8 mouse cellular contexts compared by ENCODE assay signal in the genomic region with DNA sequence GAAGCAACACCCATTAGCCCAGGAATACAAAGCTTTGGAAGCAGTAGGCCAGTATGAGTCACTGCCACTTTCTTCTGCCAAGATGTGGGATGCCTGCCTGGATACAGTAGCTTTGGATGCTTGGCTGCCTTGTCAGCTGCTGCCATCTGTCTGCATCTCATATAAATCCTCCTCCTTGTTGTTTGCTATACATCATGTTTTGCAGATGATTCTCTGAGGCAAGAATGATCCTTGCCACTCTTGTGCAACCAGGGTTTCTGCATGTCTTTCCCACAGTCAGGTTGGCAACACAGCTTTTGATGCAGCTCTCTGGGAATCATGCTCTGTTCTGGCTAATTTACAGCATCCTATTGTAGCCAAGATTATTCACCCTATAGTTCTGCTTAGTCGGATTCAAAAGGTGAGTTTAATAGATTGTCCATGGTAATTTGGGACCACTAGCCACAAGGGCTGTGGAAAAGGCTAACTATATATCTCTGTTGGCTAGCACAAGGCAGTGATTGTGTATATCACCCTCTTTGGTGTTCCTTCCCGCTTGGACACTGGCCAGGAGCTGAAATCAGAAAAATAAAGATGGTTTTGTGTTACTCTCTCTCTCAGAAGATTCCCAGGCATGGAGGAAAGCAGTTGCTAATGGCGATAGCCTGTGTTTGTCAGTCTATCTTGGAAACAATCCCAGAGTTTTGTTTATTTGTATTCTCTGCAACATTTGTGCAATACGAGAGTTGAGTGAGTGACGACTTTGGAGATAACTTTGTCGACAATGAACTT.
DNase-seq lines count a peak whose midpoint lies in the region; ATAC-seq and TF ChIP-seq lines count a peak whose summit lies in the region.

No protein-coding gene starts in this region.

- H3K4me3 ChIP-seq in stomach, postnatal 0 days (ENCODE audit: low read depth, low read length): no peak overlapping the region

- no peak overlapping the region for H3K27ac ChIP-seq in stomach, postnatal 0 days (replicated peaks)

- no peak for TF ChIP-seq EP300 in stomach, postnatal 0 days (optimal IDR thresholded peaks at IDR 0.05)

- 47% methylated on average over 6 of the region's 6 CpGs for WGBS in stomach, postnatal 0 days

- H3K9ac ChIP-seq in stomach, postnatal 0 days (ENCODE audit: low read length): no peak overlapping the region

- no peaks in the 10 kb centered on the region for H3K9me3 ChIP-seq in stomach, postnatal 0 days (ENCODE audit: control insufficient read depth, low read length)

- no peaks in the 10 kb centered on the region for H3K27me3 ChIP-seq in stomach, postnatal 0 days (ENCODE audit: control insufficient read depth, insufficient read depth, low read length)

- no peak overlapping the region for H3K4me2 ChIP-seq in stomach, postnatal 0 days (replicated peaks; ENCODE audit: low read depth)

- ATAC-seq in stomach, postnatal 0 days (ENCODE audit: low FRiP score, low TSS enrichment): no peak

- no peaks in the 10 kb centered on the region for H3K4me1 ChIP-seq in stomach, postnatal 0 days (replicated peaks; ENCODE audit: control insufficient read depth, insufficient read depth)

- intact Hi-C loops in left cerebral cortex, postnatal 4 days (cut with DNase I): loop anchor here (10.0 kb wide), 1 partner anchor 90 kb away; no protein-coding TSS in a partner anchor

- H3K36me3 ChIP-seq in stomach, postnatal 0 days (ENCODE audit: control insufficient read depth, insufficient read depth, low read length): no peaks in the 10 kb centered on the region

- TF ChIP-seq CTCF in stomach, postnatal 0 days (IDR thresholded peaks at IDR 0.05; ENCODE audit: low read depth): peak; percentile 30

- DNase-seq in embryo, embryonic 11 days: peak; percentile 4
- no peak for DNase-seq in embryo, embryonic 10 days (ENCODE audit: low spot score)
- peak; percentile 62 to 70 for DNase-seq in cerebellum, adult 18-20 months
- peak; percentile 6 for DNase-seq in heart, postnatal 4 days
- DNase-seq in left cerebral cortex, postnatal 4 days: peak; percentile 71
- DNase-seq in stomach, postnatal 0 days (ENCODE audit: low spot score): no peak
- no peak for DNase-seq in gastrocnemius, adult 18-20 months (ENCODE audit: low spot score)
- DNase-seq in adrenal gland, adult (ENCODE audit: inconsistent age in 2 of 2, low spot score in 1 of 2): no peak

Comparison
In these comparisons a context has a peak if more than half of its experiments do, and no peak if none do; other contexts are left out.
1. DNase-seq: peak in embryo, embryonic 11 days (single experiment), cerebellum, adult 18-20 months (2 of 2), heart, postnatal 4 days (single experiment) and left cerebral cortex, postnatal 4 days (single experiment); none in embryo, embryonic 10 days (single experiment), stomach, postnatal 0 days (single experiment), gastrocnemius, adult 18-20 months (single experiment) and adrenal gland, adult (0 of 2).